Mouse (Mus musculus): ENCODE measurements around the gene Bcl2l11.

Gene Bcl2l11

GRCm38 (mm10) chr2:128211022-128211880 lies 85.4 kb downstream of the Bcl2l11 start:
- DNase-seq (ENCODE audit: low spot score): no peak

DNA sequence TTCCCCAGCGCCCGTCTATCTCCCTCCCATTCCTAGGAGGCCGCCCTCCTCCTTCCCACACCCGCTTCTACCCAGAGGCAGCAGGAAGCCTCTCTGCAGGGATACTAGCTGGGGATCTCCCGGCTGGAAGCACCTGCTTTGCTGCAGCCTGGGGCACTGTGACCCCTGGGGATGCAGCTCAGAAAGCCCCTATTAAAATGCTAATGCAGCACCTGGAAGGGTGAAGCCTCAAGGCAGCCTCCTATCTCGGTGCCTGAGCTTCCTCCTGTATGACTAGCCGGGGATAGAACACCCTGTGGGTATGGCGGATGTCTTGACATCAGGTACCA lies 86.0 kb downstream of the Bcl2l11 start:
- no peak for DNase-seq (ENCODE audit: low spot score)
